Mouse (Mus musculus) megakaryocyte, embryonic 14.5 days (primary cell): ENCODE data around the gene Rnase13.

Source experiments
- FLI1 ChIP-seq: IDR thresholded peaks from 2 replicates; pipeline ENCODE4 v1.6.1; 2012; ENCODE audit warnings: low read length, inconsistent platforms, mixed read lengths
- GATA1 ChIP-seq: IDR thresholded peaks from 3 replicates; pipeline ENCODE4 v1.6.1; 2012; ENCODE audit warnings: mixed read lengths, low read length, inconsistent platforms, borderline replicate concordance

DNA sequence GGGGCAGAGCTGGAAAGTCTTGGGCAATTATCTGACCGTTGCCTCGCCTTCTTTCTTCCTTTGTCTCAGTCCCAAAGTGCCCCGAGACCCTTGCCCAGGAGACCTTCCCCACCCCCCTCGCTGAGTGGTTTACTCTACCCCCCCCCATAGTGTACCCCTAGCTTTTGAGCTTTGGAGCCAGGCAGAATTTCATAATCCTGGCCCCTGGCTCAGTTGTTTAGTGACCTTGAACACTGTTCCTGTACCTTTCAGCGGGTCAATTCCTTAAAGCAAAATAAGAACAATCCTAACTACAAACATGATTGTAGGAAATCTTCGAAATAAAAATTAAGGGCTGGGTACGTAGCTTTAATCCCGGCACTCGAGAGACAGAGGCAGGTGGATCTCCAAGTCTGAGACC lies 19.0 kb upstream of the Rnase13 start:
- TF ChIP-seq GATA1: no peak
- TF ChIP-seq FLI1: no peak
